Mouse (Mus musculus) heart, postnatal 4 days (tissue): ENCODE data around the gene Mafb. TPM values are rescaled to one million over a fixed set of nuclear protein-coding genes. Genes with fewer than 3 reads are reported as not detected.

Experiments used
- DNase-seq: peaks from one replicate; pipeline ENCODE4 v3.0.0; 2021
- total RNA-seq, 2 experiments: library from RNA; stranded (reverse); gene quantifications; 2 replicates each; pipeline ENCODE4 v1.2.3; 2021

The Mafb gene
- total RNA-seq, 2 experiments from 2014 or later = 6.8 to 8.1 TPM

- DNase-seq = peak; percentile 64
Measured at GRCm38 (mm10) chr2:160327167-160327566, 39.7 kb downstream of the Mafb start.

GRCm38 (mm10) chr2:160325105-160325644, 41.7 kb downstream of the Mafb start:
- DNase-seq = no peak

GRCm38 (mm10) chr2:160321829-160322228, 45.0 kb downstream of the Mafb start:
- DNase-seq = peak; percentile 10

GRCm38 (mm10) chr2:160318255-160318654, 48.6 kb downstream of the Mafb start:
- no peak for DNase-seq

Other genes with a start within 250 kb of the Mafb start
- 1 to 10 TPM; 5.8 to 6.2 TPM for gene Gm826, start 32.9 kb downstream of the Mafb start, total RNA-seq